Mouse (Mus musculus) E14TG2a.4 (cell line): ENCODE data around the gene 0610009B22Rik.

Experiments used
- CTCF ChIP-seq: conservative IDR thresholded peaks from 2 replicates; pipeline ENCODE4 v1.5.1; 2014; ENCODE audit warnings: low read length
- NANOG ChIP-seq: IDR thresholded peaks from 2 replicates; pipeline ENCODE4 v1.6.1; 2014; ENCODE audit warnings: borderline replicate concordance, low read length, mixed read lengths

- TF ChIP-seq CTCF (no peak), NANOG (no peak)
Measured at GRCm38 (mm10) chr11:51732883-51733282, 44.2 kb upstream of the 0610009B22Rik start.
